Mouse (Mus musculus) urinary bladder, postnatal 25 days (tissue): ENCODE data around the gene Il27ra.

Source experiments
- DNase-seq: peaks from one replicate; pipeline ENCODE4 v3.0.0; 2022; ENCODE audit warnings: low spot score

Gene Il27ra

DNA sequence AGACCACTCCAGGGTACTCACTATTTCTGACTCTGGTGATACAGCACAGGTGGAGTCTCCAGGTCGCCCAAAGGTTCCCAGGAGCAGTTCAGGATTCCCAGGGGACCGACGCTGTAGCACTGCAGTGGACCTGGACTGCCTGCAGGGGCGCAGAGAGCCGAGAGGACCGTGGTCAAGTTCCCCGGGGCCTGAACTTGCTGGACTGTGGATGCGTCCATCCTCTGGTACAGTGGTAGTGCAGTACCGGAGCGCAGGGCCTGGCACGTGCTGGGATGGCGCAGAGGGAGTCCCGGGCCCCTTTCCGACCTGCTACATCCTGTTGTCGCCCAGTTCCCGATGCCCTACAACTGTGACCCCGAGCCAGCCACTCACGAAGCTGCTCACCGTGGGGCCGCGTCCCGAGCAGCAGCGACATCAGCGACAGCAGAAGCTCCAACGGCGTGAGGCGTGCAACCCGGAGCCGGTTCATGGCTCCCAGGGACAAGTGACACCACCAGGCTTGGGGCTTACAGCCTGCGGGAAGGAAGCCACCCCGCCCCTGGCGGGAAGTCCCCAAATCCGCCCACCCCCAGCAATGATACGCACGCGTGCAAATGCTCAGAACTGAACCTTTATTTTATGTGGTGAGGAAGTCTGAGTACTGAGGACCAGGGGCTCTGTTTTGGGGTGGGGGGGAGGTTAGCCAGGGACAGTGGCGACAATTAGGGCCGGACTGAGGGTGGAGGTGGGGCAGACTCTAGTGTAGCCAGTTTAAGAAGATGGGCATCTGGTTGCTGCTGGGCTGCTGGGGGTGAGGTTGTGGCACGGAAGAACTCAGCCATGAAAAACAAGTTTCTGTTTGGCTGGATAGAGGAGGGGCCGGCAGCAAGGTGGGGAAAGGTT, at the start of gene Il27ra:
Gene Il27ra (minus strand): TSS at position 524 of the 882 bp plus-strand sequence.
- DNase-seq: peak; percentile 51

DNA sequence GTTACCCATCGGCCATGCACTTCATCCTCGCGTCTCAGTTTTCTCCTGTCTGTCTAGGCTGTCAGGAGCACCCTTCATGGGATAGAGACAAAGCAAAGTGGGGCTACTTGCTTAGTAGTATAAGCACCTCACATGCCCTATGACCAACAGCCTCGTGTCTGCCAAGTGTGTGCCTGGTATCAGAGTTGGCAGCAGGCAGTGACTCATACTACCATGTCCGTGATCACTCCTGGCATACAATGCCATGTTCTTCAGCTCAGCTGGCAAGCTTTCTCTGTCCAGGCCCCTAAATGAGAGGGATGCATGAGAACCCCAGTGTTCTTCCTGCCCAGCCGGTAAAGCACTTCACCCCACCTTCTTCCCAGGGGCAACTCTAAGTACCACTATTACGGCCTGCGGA, 48.2 kb upstream of the Il27ra start:
- DNase-seq: no peak

DNA sequence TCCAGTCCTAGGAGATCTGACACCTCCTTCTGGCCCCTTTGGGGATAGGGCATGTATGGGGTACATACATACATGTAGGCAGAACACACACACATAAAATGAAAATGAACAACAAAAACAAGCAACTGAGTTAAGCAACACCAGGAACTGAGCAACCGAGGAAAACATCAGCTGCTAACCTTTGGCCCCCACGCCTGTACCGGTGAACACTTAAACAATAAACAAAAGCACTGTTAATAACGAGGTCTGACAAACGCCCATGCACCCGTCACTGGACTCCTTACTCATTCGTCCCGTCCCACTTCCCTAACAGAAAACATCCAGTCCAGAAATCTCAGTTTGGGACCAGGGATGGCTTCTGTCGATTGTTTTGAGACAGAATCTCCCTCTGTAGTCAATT, 46.9 kb upstream of the Il27ra start:
- no peak for DNase-seq

DNA sequence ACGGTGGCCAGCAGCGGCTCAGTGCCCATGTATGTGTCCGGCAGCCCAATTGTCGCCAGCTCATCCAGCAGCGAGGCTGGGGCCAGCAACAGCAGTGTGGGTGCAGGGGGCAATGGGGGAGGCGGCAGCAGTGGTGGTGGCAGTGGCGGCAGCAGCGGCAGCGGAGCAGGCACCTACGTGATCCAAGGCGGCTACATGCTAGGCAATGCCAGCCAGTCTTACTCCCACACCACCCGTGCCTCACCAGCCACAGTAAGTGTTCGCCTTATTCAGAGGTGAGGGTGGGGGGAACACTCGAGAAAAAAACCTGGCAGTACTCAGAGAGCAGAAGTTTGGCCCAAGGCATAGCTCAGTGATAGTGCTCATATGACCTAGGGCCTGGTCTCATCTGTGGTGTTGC, 45.4 kb upstream of the Il27ra start:
- DNase-seq: no peak

DNA sequence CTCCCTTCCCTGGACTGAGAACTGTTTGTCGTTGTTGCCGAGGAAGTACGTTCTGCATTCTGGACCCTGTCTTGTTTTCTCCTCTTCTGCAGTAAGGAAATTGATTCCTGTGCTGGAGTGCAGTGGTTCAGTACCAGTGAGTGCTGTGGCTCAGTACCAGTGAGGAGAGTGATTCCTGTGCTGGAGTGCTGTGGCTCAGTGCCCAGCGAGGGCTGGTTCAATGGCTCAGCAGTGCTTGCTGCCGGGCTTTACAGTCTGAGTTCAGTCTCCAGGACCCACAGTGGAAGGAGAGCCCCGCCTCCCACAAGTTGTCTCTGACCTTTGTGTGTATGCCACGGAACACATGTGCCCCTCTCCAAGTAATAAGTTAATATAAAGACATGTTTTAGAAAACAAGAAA, 44.8 kb upstream of the Il27ra start:
- no peak for DNase-seq

DNA sequence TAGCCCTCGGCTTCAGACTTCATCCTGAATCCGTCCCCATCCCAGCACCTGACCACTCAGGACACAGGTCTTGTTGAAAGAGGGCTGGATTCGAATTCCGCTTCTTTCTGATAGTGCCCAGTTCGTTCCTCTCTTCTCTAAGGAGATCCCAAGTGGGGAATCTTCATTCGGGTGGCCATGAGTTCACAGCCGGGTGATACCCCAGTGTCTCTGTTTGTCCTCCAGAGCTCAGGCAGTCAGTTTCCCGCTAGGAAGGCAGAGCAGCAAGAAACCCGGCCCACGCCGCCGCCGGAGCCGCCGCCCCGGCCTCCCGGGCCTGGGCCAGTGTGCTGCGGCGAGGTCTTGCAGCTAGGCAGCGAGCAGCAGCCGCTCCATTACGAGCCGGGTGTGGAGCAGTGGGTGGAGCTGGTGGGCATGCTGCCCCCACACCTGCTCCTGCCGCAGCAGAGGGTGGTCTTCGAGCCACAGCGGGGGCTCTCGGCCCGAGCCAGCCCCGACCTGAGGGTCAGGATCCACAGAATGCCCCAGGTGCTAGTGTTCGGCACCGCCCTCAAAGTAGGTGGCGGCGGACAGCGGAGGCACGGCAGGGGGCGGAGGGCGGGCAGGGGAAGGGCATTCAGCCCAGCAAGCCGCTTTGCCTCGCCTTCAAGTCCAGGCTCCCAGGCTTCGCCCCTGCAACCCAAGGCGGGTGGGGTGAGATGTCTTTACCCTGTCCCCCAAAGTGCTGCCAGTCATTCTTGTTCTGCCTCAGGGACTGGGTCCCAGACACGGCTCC, 42.1 kb upstream of the Il27ra start:
- DNase-seq: no peak

DNA sequence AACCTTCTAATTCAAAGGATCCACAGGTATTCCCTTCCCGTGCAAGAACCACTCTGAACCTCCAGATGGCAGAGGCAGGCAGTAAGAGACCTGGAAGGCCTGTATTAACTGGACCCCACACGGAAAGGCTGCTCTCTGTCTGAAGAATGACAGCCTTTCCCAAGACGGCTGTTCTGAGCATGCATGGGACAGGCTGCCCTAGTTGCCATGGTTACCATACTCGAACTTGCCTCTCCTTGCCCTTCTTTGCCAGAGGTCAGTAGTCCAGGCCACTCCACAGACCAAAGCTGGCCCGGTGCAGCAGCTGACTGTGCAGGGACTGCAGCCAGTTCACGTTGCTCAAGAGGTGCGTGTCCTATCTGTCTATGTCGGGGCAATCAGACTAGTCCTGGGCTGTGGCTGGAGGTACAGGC, 41.4 kb upstream of the Il27ra start:
- no peak for DNase-seq

DNA sequence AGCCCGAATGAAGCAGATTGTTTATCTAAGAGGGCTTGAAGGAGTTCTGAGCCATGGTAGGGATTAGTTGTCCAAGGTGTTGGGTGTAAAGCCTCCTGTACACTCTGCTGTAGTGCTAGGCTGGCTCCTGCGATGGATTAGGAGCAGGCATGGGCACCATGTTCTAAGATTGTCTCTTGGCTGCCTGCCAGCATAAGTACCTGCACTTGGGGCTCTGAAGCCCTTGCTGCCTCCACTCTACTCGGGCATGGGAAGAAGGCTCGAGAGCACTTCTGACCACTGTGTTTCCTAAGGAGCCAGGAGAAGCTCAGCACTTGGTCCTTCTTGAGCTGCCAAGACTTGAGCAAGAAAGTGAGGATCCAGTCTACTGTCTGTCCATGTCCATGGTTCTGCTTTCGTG, 36.8 kb upstream of the Il27ra start:
- DNase-seq: no peak

DNA sequence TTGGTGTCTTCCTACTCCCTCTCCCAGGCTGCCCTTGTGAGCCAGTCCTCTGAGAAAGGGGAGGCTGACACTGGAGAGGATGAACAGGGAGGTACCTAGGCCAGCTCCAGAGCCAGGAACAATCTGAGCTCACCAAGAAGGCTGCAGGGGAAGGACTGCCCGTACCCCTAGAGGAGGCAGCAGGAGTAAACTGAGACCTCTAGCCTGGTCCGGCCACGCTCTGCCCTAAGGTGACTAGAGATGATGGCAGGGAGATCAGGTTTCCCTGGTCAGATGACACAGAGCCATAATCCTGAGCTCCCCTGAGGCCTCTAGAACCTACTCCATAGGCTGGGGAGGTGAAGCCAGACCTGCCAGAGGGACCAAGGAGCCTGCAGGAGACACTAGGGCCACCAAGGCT, 34.5 kb upstream of the Il27ra start:
- DNase-seq: no peak

DNA sequence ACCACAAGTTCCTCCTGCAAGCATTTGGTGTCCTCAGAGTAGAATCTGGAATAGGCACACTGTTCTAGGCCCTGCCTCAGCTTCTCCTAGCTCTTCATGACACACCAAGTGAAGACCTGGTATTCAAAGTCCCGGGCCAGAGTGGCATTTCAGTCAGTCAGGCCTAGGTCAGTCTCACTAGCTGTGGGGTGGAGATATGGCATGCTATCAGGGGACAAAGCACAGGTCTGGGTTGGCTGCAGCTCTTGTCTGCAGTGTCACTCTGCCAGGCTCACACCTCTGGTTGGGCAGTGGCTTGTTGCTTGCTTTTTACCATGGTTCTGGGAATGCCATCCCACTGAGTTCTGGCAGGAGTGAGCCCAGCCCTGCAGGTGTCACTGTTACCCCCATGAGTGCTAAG, 34.0 kb upstream of the Il27ra start:
- no peak for DNase-seq

DNA sequence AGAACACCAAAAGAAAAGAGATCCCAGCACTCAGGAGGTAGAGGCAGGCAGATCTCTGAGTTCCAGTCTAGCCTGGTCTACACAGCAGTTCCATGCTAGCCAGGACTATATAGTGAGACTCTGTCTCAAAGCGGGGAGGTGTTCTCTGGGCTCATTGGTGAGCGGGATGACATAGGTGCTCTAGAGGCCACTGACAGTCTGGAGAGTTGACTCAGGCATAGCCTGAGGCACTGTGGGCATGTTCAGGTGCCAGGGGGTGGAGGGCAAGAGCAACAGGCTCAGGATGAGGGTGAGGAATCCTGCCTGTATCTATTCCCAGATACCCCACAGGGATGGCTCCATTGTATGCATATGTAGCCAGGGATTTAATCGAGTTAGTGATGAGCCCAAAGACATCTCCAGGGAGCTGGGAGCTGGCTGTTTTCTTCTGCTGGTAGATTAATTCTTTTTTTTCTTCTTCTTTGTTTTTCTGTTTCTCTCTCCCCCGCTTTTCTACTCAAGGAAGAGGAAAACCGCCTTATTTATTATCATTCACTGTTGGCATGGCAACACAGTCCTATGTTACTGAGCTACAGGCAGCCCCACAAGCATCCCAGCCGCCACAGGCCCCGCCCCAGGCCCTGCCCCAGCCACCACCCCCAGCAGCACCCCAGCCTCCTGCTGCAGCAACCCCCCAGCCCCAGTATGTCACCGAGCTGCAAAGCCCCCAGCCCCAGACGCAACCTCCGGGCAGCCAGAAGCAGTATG, 31.0 kb upstream of the Il27ra start:
- DNase-seq: no peak

DNA sequence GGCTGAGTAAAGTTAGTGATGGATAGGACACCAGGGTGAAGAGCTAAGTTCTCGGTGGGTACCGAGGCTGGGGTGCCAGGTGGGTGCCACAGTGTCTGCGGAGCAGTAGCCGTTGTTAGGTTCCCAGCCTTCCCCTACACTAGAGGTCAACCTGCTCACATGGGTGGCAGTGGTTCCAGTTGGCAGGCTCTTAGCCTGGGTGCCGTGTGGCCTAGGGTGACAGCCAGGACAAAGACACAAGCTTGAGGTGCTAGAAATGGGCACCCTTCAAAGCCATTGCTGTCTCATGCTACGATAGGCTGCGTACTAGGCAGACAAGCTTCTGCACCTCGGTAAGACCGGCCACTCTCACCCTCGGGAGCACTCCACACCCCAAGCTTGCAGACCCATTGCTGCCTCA, 29.9 kb upstream of the Il27ra start:
- DNase-seq: no peak

DNA sequence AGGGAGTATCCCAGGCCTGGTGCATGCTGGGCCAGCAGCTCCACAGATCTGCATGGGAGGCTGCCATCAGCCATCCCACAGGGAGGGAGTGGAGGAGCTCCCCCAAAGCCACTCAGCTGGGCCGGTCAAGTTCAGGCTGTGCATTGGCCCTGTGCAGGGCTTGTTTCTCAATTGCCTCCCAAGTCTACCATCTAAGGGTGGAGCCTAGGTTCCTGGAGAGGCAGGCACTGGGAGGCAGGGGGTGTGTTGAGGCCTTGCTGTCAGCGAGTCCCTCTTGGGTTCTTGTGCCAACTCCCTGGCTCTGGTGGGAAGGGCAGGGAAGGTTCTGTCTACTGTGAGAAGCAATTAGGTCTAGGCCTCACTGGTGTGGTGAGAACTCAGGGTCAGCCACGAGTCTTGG, 29.5 kb upstream of the Il27ra start:
- no peak for DNase-seq

DNA sequence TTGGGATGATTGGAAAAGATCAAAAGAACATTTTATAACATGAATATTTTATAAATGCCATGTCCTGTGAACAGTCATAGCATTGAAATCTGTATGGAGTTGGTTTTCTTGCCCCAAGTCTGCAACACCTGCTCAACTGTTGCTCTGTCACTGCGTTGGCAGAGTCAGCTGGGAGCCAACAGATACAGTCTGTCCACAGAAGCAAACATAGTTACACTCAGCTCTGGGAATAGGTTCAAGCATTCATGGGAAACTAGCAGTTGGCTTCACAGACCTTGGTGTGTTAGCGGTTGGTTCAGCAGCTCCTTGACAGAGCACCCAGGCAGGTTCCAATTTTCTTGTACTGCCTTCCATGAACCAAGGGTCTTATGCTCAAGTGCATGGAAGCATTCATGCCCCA, 28.3 kb upstream of the Il27ra start:
- DNase-seq: no peak

DNA sequence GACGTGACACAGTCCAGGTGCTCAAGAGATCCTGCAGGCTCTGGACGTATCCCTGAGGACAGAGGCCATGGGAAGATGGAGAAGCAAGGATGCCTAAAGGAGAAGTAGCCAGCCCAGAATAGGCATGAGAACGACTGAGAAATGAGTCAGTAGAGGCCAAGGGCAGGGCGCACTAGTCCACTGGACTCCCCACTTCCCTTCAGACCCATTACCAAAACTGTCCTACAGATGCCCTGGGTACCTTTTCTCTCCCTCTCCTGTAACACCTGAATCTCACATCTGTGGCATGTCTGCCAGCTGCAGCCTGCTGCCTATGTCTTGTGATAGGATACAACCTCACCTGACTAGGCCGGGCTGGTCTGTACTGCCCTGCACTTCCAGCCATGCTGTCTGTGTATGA, 27.9 kb upstream of the Il27ra start:
- DNase-seq: no peak

DNA sequence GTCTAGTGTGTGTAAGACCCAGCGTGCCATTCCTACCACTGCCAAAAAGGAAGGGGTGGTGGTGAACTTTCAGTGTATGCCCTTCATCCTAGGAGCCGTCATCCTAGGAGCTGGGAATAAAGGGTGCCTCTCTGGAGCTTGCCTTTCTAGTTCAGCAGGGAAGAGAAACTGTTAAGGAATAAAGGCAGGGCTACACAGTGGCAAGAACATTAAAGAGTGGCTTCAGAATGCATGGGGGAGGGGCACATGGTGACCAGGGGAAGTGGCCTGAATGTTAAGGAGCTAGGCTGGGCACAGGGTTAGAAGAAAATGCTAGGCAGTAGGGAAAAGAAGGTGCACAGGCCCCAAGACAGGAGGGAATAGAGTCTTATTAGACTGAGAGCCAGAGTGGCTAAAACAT, 27.4 kb upstream of the Il27ra start:
- no peak for DNase-seq

DNA sequence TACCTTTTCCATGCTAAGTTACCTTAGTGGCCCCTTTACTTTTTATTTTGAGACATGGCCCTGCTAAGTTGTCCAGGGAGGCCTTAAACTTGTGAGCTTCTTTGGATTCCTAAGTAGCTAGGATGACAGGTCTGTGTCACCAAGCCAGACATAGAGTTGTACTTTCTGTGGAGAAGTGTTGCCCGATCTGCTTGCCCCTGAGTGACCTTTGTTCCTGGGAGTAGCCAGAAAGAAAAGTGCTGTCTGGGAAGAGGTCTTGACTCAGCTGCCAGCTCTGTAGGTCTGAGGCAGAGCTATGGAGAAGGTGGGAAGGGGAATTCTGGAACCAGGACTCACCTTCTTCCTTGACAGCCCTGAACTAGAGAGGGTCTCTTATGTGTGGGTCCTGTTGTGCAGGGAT, 26.8 kb upstream of the Il27ra start:
- no peak for DNase-seq

DNA sequence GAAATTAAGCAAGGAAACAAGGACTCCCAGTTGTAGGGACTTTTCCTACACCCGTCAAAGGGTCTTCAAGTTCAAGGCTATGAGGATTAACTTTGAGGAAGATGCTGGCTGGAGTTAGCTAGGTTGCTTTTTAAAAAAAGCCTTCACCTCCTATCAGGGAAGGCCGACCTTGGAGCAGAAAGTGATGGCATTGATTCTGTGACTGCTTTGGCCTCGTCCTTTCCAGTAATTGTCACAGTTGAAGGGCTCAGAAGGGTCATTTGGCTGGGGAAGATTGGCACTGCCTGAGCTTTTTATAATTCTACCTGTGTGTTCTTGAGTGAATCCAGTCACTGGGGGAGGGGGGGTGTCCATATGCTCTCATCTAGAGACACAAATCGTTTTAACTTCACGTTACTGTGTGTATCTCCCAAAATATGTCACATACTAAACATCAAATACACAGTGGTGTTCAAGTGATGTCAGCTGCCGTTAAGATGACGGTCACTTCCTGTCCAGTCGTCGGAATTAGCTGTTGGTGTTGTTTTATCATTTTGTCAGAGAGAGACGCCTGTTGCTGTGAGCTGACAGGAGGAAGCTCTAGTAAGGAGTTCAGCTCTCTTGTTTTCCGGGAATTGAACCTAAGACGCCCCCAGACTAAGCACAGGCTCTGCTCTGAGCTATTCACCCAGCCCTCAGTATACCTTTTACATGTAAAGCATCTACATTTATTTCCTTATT, 26.1 kb upstream of the Il27ra start:
- no peak for DNase-seq

DNA sequence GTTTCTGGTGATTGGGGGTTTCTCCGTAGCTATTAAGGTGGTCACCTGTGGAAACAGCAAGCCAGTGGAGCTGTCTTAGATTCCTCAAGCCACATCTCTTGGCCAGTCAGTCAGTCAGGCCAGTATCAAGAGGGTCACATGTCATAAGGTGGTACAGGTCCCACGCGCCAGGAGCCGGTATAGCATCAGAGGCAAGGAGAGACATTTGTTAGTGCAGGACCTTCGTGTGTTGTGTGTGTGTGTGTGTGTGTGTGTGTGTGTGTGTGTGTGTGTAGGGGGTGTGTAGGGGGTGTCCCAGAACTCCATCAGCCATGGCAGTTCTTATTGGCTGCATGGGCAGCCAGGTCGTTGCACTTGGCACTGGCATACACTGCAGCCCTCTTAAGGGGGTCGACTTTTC, 25.5 kb upstream of the Il27ra start:
- DNase-seq: no peak

DNA sequence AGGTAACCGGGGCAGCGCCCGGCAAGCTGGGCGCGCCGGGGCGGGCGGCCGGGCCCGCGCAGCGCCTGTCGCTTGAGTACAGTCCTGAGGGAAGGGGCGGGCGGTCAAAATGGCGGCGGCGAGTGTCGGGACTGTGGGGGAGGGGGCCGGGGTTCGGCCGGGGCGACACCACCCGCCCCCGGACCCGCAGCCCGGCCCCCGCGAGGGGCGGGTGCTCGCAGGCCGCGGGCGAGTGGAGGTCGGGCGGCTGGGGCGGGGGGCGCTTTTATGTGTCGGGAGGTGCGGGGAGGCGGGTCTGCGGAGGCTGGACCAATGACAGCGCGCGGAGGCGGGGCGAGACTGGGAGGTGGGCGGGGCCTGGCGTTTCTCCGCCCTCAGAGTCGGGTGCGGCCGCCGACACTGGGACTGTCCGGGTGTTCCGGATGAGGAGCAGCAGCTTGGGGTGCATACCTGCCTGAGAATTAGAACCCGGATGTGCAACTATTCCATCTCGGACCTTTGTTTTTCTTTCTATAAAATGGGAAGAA, 24.7 kb upstream of the Il27ra start:
- DNase-seq: peak; percentile 98

DNA sequence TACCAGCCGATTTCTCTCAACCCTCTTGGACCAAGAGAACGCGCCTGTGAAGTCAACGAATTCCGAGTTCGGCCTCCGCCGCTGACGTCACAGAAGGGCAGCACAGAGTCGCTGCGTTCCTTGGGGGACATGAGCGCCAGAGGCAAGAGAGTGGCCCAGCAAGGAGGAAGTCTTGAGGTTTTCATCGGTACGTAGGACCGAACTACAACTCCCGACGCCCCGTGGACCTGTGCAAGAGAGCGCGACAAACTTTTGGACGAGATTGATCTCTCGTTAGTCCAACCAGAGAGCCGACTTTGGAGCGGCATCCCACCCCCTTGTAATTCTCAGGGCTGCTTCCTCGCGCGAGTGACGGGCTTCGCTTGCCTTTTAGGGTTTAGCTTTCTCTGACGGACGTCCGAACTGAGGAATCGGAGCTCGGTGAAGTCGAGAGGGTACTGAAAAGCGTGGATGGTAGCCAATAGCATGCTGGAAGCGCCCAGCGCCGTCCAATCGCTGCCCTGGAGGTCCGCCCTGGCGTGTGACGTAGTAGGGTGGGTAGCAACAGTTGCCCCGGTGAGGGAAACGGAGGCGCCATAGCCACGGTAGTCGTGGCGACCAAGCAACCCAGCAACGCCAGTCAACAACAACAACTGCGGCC, 24.0 kb upstream of the Il27ra start, which contains the start of gene Rfx1:
Gene Rfx1 (plus strand): TSS at position 544 of the 640 bp plus-strand sequence.
- peak; percentile 98 for DNase-seq
